ENCODE assay signal across 26 mouse cellular contexts in genomic region chr16:18577599-18578160, GRCm38 (mm10). TPM values are rescaled to one million over a fixed set of nuclear protein-coding genes. Genes with fewer than 3 reads are reported as not detected.
DNase-seq lines count a peak whose midpoint lies in the region; ATAC-seq and TF ChIP-seq lines count a peak whose summit lies in the region.
"Had no signal": no experiment of that assay in that cellular context is flagged by ENCODE, and none has a peak within 500 bp of the region (broad histone marks: within the 10 kb centered on the region; RNA-seq: fewer than 3 reads in every experiment).

No protein-coding gene starts in this region.

- TF ChIP-seq POLR2A in MEL (IDR thresholded peaks at IDR 0.05; ENCODE audit: control insufficient read depth in 1 of 2, insufficient read depth in 1 of 2, low read depth in 1 of 2, low read length in 2 of 2, poor library complexity in 1 of 2) = no peak

- no peaks in the 10 kb centered on the region; the same call in 1 of the 2 replicates for H3K79me2 ChIP-seq in MEL (ENCODE audit: control insufficient read depth, insufficient read depth, low read length, poor library complexity)

- 0 out of 2 replicates have a peak, but pooled peaks have one; percentile 14 for ATAC-seq in embryonic facial prominence, embryonic 11.5 days (replicated peaks; ENCODE audit: insufficient number of reproducible peaks, low FRiP score, low TSS enrichment, low read depth)
- ATAC-seq in embryonic facial prominence, embryonic 14.5 days (ENCODE audit: low read depth) = peak; percentile 71
- ATAC-seq in limb, embryonic 13.5 days (ENCODE audit: low FRiP score, low read depth) = 0 out of 2 replicates have a peak, but pooled peaks have one; percentile 21
- ATAC-seq: forebrain, postnatal 0 days; liver, embryonic 12.5 days had no signal

- TF ChIP-seq CTCF in MEL (IDR thresholded peaks at IDR 0.05 in 2 of 3, conservative IDR thresholded peaks at IDR 0.05 in 1 of 3; ENCODE audit: control insufficient read depth in 1 of 3, insufficient read depth in 1 of 3, low read depth in 2 of 3, low read length in 3 of 3, poor library complexity in 1 of 3, severe bottlenecking in 1 of 3) = no peak

- no peak overlapping the region for H3K4me2 ChIP-seq in embryonic facial prominence, embryonic 11.5 days (ENCODE audit: low read depth, low read length)
- no peak overlapping the region for H3K4me2 ChIP-seq in embryonic facial prominence, embryonic 14.5 days (ENCODE audit: low read depth, low read length)
- no peak overlapping the region; the same call in 1 of the 2 replicates for H3K4me2 ChIP-seq in limb, embryonic 13.5 days (replicated peaks)
- H3K4me2 ChIP-seq: embryonic facial prominence, embryonic 12.5 days; heart, embryonic 13.5 days; liver, embryonic 12.5 days; midbrain, embryonic 12.5 days; neural tube, embryonic 13.5 days had no signal

- H3K9ac ChIP-seq in embryonic facial prominence, embryonic 11.5 days (replicated peaks; ENCODE audit: low read length) = 0 out of 2 replicates have a peak overlapping the region, but pooled peaks have one; percentile 9
- no peak overlapping the region for H3K9ac ChIP-seq in MEL (ENCODE audit: control insufficient read depth, low read depth, low read length, poor library complexity, severe bottlenecking)
- no peak overlapping the region for H3K9ac ChIP-seq in embryonic facial prominence, embryonic 14.5 days (ENCODE audit: low read depth, low read length)
- 0 out of 2 replicates have a peak overlapping the region, but pooled peaks have one; percentile 2 for H3K9ac ChIP-seq in limb, embryonic 13.5 days
- H3K9ac ChIP-seq: embryonic facial prominence, embryonic 12.5 days; forebrain, postnatal 0 days; heart, embryonic 13.5 days; liver, embryonic 12.5 days; midbrain, embryonic 12.5 days; neural tube, embryonic 13.5 days had no signal

- peaks cover 12% of the 10 kb centered on the region for H3K4me1 ChIP-seq in embryonic facial prominence, embryonic 11.5 days (ENCODE audit: control insufficient read depth, insufficient read depth, low read length)
- peaks cover 32% of the 10 kb centered on the region for H3K4me1 ChIP-seq in embryonic facial prominence, embryonic 10.5 days
- peaks cover 2 to 16% of the 10 kb centered on the region in 2 experiments for H3K4me1 ChIP-seq in MEL (ENCODE audit: control insufficient read depth in 1 of 2, insufficient read depth in 2 of 2, low read length in 2 of 2)
- H3K4me1 ChIP-seq in embryonic facial prominence, embryonic 14.5 days (ENCODE audit: control insufficient read depth, insufficient read depth, low read length) = peaks cover 22% of the 10 kb centered on the region
- H3K4me1 ChIP-seq in limb, embryonic 13.5 days = peaks cover 33% of the 10 kb centered on the region

- H3K9me3 ChIP-seq in embryonic facial prominence, embryonic 11.5 days (replicated peaks; ENCODE audit: control insufficient read depth, low read length) = no peaks in the 10 kb centered on the region
- H3K9me3 ChIP-seq in embryonic facial prominence, embryonic 10.5 days = no peaks in the 10 kb centered on the region
- H3K9me3 ChIP-seq in MEL (replicated peaks; ENCODE audit: insufficient read depth, low read length) = no peaks in the 10 kb centered on the region
- no peaks in the 10 kb centered on the region for H3K9me3 ChIP-seq in embryonic facial prominence, embryonic 14.5 days (ENCODE audit: control insufficient read depth, low read length)
- 0 out of 2 replicates have a peak, but pooled peaks cover 3% of the 10 kb centered on the region for H3K9me3 ChIP-seq in limb, embryonic 13.5 days
- H3K9me3 ChIP-seq: embryonic facial prominence, embryonic 12.5 days; forebrain, embryonic 10.5 days; heart, embryonic 13.5 days; liver, embryonic 12.5 days; midbrain, embryonic 12.5 days; neural tube, embryonic 13.5 days had no signal

- TF ChIP-seq RAD21 in MEL (IDR thresholded peaks at IDR 0.05; ENCODE audit: low read depth, low read length) = no peak

- peaks cover 38% of the 10 kb centered on the region for H3K27me3 ChIP-seq in embryonic facial prominence, embryonic 11.5 days (ENCODE audit: control insufficient read depth, insufficient read depth, low read length)
- H3K27me3 ChIP-seq in embryonic facial prominence, embryonic 10.5 days (replicated peaks; ENCODE audit: low read depth, poor library complexity, severe bottlenecking) = peaks cover 64% of the 10 kb centered on the region
- no peaks in the 10 kb centered on the region for H3K27me3 ChIP-seq in MEL (ENCODE audit: control insufficient read depth in 1 of 2, insufficient read depth in 2 of 2, low read length in 2 of 2)
- H3K27me3 ChIP-seq in embryonic facial prominence, embryonic 14.5 days (replicated peaks; ENCODE audit: control insufficient read depth, insufficient read depth, low read length) = peaks cover 36% of the 10 kb centered on the region
- peaks cover 56% of the 10 kb centered on the region for H3K27me3 ChIP-seq in limb, embryonic 13.5 days
- H3K27me3 ChIP-seq: CH12.LX had no signal

- no peak overlapping the region for H3K4me3 ChIP-seq in embryonic facial prominence, embryonic 11.5 days (ENCODE audit: low read depth, low read length)
- no peak overlapping the region for H3K4me3 ChIP-seq in embryonic facial prominence, embryonic 10.5 days
- no peak overlapping the region for H3K4me3 ChIP-seq in MEL (ENCODE audit: control insufficient read depth in 1 of 2, insufficient read depth in 1 of 2, low read depth in 2 of 2, low read length in 2 of 2)
- no peak overlapping the region for H3K4me3 ChIP-seq in embryonic facial prominence, embryonic 14.5 days (ENCODE audit: low read depth, low read length)
- no peak overlapping the region for H3K4me3 ChIP-seq in limb, embryonic 13.5 days
- H3K4me3 ChIP-seq: embryonic facial prominence, embryonic 12.5 days; forebrain, embryonic 10.5 days; gastrocnemius, adult 2 months; heart, embryonic 13.5 days; liver, embryonic 12.5 days; midbrain, embryonic 12.5 days; neural tube, embryonic 13.5 days had no signal

- H3K27ac ChIP-seq in embryonic facial prominence, embryonic 11.5 days (replicated peaks; ENCODE audit: low read depth, low read length) = no peak overlapping the region
- H3K27ac ChIP-seq in embryonic facial prominence, embryonic 10.5 days (replicated peaks) = no peak overlapping the region; the same call in 1 of the 2 replicates
- no peak overlapping the region for H3K27ac ChIP-seq in MEL (ENCODE audit: control insufficient read depth, low read depth, low read length)
- H3K27ac ChIP-seq in embryonic facial prominence, embryonic 14.5 days (replicated peaks; ENCODE audit: low read depth, low read length) = no peak overlapping the region
- H3K27ac ChIP-seq in limb, embryonic 13.5 days = no peak overlapping the region
- H3K27ac ChIP-seq: embryonic facial prominence, embryonic 12.5 days; forebrain, embryonic 10.5 days; gastrocnemius, adult 2 months; heart, embryonic 13.5 days; liver, embryonic 12.5 days; midbrain, embryonic 12.5 days; neural tube, embryonic 13.5 days; stomach, postnatal 0 days had no signal

- WGBS in embryonic facial prominence, embryonic 11.5 days = 13% methylated on average over 5 of the region's 5 CpGs
- 13% methylated on average over 5 of the region's 5 CpGs for WGBS in embryonic facial prominence, embryonic 10.5 days
- WGBS in embryonic facial prominence, embryonic 14.5 days = 11% methylated on average over 5 of the region's 5 CpGs
- WGBS in limb, embryonic 13.5 days = 14% methylated on average over 5 of the region's 5 CpGs

- no peak for TF ChIP-seq EP300 in MEL (IDR thresholded peaks at IDR 0.05; ENCODE audit: low read depth in 1 of 2, low read length in 2 of 2)

- no peaks in the 10 kb centered on the region for H3K36me3 ChIP-seq in embryonic facial prominence, embryonic 11.5 days (replicated peaks; ENCODE audit: control insufficient read depth, insufficient read depth, low read depth, low read length)
- no peaks in the 10 kb centered on the region for H3K36me3 ChIP-seq in embryonic facial prominence, embryonic 10.5 days (replicated peaks)
- H3K36me3 ChIP-seq in MEL (ENCODE audit: control insufficient read depth in 1 of 2, insufficient read depth in 2 of 2, low read length in 2 of 2) = peaks cover 0 to 2% of the 10 kb centered on the region in 2 experiments; a peak in 1 of 4 replicates
- no peaks in the 10 kb centered on the region for H3K36me3 ChIP-seq in embryonic facial prominence, embryonic 14.5 days (ENCODE audit: control insufficient read depth, insufficient read depth, low read length)
- H3K36me3 ChIP-seq in limb, embryonic 13.5 days = no peaks in the 10 kb centered on the region
- H3K36me3 ChIP-seq: embryonic facial prominence, embryonic 12.5 days; forebrain, embryonic 10.5 days; heart, embryonic 13.5 days; liver, embryonic 12.5 days; midbrain, embryonic 12.5 days; neural tube, embryonic 13.5 days had no signal

- DNase-seq in embryonic facial prominence, embryonic 11.5 days (ENCODE audit: low spot score) = peak; percentile 49
- no peak for DNase-seq in embryonic facial prominence, embryonic 10.5 days (ENCODE audit: low spot score)
- DNase-seq in MEL (ENCODE audit: low read depth, low spot score) = peak; percentile 64
- DNase-seq in embryonic facial prominence, embryonic 14.5 days (ENCODE audit: low spot score) = peak; percentile 81
- no peak for DNase-seq in adrenal gland, adult 8-10 months
- DNase-seq in right cerebral cortex, postnatal 14 days = no peak
- no peak for DNase-seq in kidney, postnatal 25 days
- DNase-seq: adrenal gland, postnatal 10 days; cerebellum, adult 11 months; forebrain, postnatal 0 days; gastrocnemius, adult 2 months; heart, adult 18-20 months; heart, postnatal 4 days; kidney, adult 18-20 months; kidney, postnatal 10 days; lung, adult 2 months; lung, postnatal 4 days had no signal

RNA-seq across cellular contexts. Expression of gene Tbx1, which starts 12.8 kb away (rescaled TPM):
- 6.3 and 6.8 TPM in 2 replicates for polyA plus RNA-seq in embryonic facial prominence, embryonic 11.5 days (2014; fragmentation: Nextera tagmentation; extraction: Ambion mirVana)
- polyA plus RNA-seq in embryonic facial prominence, embryonic 10.5 days (2016; fragmentation: Nextera tagmentation; extraction: Ambion mirVana) = 8.1 and 9.5 TPM in 2 replicates
- total RNA-seq in MEL (2012; rRNA removed) = not detected in 2 replicates
- not detected for polyA plus RNA-seq in MEL (2012; ENCODE audit: insufficient read depth in 1 of 2, insufficient read length in 2 of 2, low read depth in 1 of 2, low replicate concordance in 2 of 2, missing spikeins in 1 of 2)
- 10.5 and 12.4 TPM in 2 replicates for polyA plus RNA-seq in embryonic facial prominence, embryonic 14.5 days (2014; fragmentation: Nextera tagmentation; extraction: Ambion mirVana)
- polyA plus RNA-seq in limb, embryonic 13.5 days (2015; fragmentation: Nextera tagmentation; extraction: Ambion mirVana) = 5.5 and 6.0 TPM in 2 replicates
- not detected for total RNA-seq in adrenal gland, adult 8-10 months (2022)
- polyA plus RNA-seq: liver, embryonic 12.5 days had no signal

RNA-seq across cellular contexts. Expression of gene Gp1bb, which starts 44.5 kb away (rescaled TPM):
- polyA plus RNA-seq in embryonic facial prominence, embryonic 11.5 days (2014; fragmentation: Nextera tagmentation; extraction: Ambion mirVana) = 5.8 and 6.4 TPM in 2 replicates
- polyA plus RNA-seq in embryonic facial prominence, embryonic 10.5 days (2016; fragmentation: Nextera tagmentation; extraction: Ambion mirVana) = 2.6 and 3.5 TPM in 2 replicates
- 0.35 and 0.42 TPM in 2 replicates for total RNA-seq in MEL (2012; rRNA removed)
- under 1 TPM in 1 of 2 experiments, not detected in 1; 0.14 TPM for polyA plus RNA-seq in MEL (2012; ENCODE audit: insufficient read depth in 1 of 2, insufficient read length in 2 of 2, low read depth in 1 of 2, low replicate concordance in 2 of 2, missing spikeins in 1 of 2)
- polyA plus RNA-seq in embryonic facial prominence, embryonic 14.5 days (2014; fragmentation: Nextera tagmentation; extraction: Ambion mirVana) = 3.0 and 3.1 TPM in 2 replicates
- 2.6 and 3.6 TPM in 2 replicates for polyA plus RNA-seq in limb, embryonic 13.5 days (2015; fragmentation: Nextera tagmentation; extraction: Ambion mirVana)
- not detected for total RNA-seq in adrenal gland, adult 8-10 months (2022)
- total RNA-seq: CH12.LX; gastrocnemius, adult 2 months had no signal

RNA-seq across cellular contexts. Expression of gene Gm49601, which starts 48.5 kb away (rescaled TPM):
- 1.1 and 3.0 TPM in 2 replicates for polyA plus RNA-seq in embryonic facial prominence, embryonic 11.5 days (2014; fragmentation: Nextera tagmentation; extraction: Ambion mirVana)
- polyA plus RNA-seq in embryonic facial prominence, embryonic 10.5 days (2016; fragmentation: Nextera tagmentation; extraction: Ambion mirVana) = 3.2 and 3.6 TPM in 2 replicates
- total RNA-seq in MEL (2012; rRNA removed) = 1.5 and 1.6 TPM in 2 replicates
- 1 to 10 TPM in 1 of 2 experiments, not detected in 1; 4.6 TPM for polyA plus RNA-seq in MEL (2012; ENCODE audit: insufficient read depth in 1 of 2, insufficient read length in 2 of 2, low read depth in 1 of 2, low replicate concordance in 2 of 2, missing spikeins in 1 of 2)
- 2.4 and 2.6 TPM in 2 replicates for polyA plus RNA-seq in embryonic facial prominence, embryonic 14.5 days (2014; fragmentation: Nextera tagmentation; extraction: Ambion mirVana)
- 5.9 and 6.0 TPM in 2 replicates for polyA plus RNA-seq in limb, embryonic 13.5 days (2015; fragmentation: Nextera tagmentation; extraction: Ambion mirVana)
- 1 to 10 TPM; 3.6 to 8.5 (median 5.6) TPM for total RNA-seq in adrenal gland, adult 8-10 months (2022)

RNA-seq across cellular contexts. Expression of gene Sept5, which starts 52.1 kb away (rescaled TPM):
- 33.7 and 39.9 TPM in 2 replicates for polyA plus RNA-seq in embryonic facial prominence, embryonic 11.5 days (2014; fragmentation: Nextera tagmentation; extraction: Ambion mirVana)
- 30.2 and 32.2 TPM in 2 replicates for polyA plus RNA-seq in embryonic facial prominence, embryonic 10.5 days (2016; fragmentation: Nextera tagmentation; extraction: Ambion mirVana)
- total RNA-seq in MEL (2012; rRNA removed) = 7.4 and 8.3 TPM in 2 replicates
- polyA plus RNA-seq in MEL (2012; ENCODE audit: insufficient read depth in 1 of 2, insufficient read length in 2 of 2, low read depth in 1 of 2, low replicate concordance in 2 of 2, missing spikeins in 1 of 2) = 10 to 100 TPM in 1 of 2 experiments, not detected in 1; 29.3 TPM
- polyA plus RNA-seq in embryonic facial prominence, embryonic 14.5 days (2014; fragmentation: Nextera tagmentation; extraction: Ambion mirVana) = 34.1 and 43.5 TPM in 2 replicates
- 37.0 and 41.7 TPM in 2 replicates for polyA plus RNA-seq in limb, embryonic 13.5 days (2015; fragmentation: Nextera tagmentation; extraction: Ambion mirVana)
- 10 to 100 TPM in 3 of 4 experiments, 1 to 10 TPM in 1; 8.5 to 18.5 (median 12.0) TPM for total RNA-seq in adrenal gland, adult 8-10 months (2022)

Comparison
In these comparisons a context has a peak if more than half of its experiments do, and no peak if none do; other contexts are left out.
1. DNase-seq: peak in embryonic facial prominence, embryonic 11.5 days (single experiment), MEL (single experiment) and embryonic facial prominence, embryonic 14.5 days (single experiment); none in embryonic facial prominence, embryonic 10.5 days (single experiment), adrenal gland, adult 8-10 months (single experiment), right cerebral cortex, postnatal 14 days (single experiment) and kidney, postnatal 25 days (0 of 2).
2. H3K9ac ChIP-seq: peak in embryonic facial prominence, embryonic 11.5 days (single experiment) and limb, embryonic 13.5 days (single experiment); none in MEL (single experiment) and embryonic facial prominence, embryonic 14.5 days (single experiment).
3. ATAC-seq: peak in every context shown above with its lines; median percentile 71 in embryonic facial prominence, embryonic 14.5 days; 21 in limb, embryonic 13.5 days; 14 in embryonic facial prominence, embryonic 11.5 days.